Mouse (Mus musculus) liver, embryonic 15.5 days (tissue): ENCODE measurements at regions not wholly inside any gene's neighbourhood (a gene's known extent, or its start where the extent isn't known, plus 50 kb on each side); places are given as distances from the start of the nearest gene placed in this dataset.

Experiments
- ATAC-seq: fragments of 200-750 bp; cut with Nextera tagmentation; 2 replicates; pipeline ENCODE4 v1.8.0; 2017; ENCODE audit warnings: moderate number of reproducible peaks, mild to moderate bottlenecking, moderate library complexity; ENCODE audit not compliant: insufficient read depth
- H3K27ac ChIP-seq: fragments of 300-500 bp; sonication (generic); replicated peaks from 2 replicates; pipeline ENCODE4 v1.5.1; 2015; ENCODE audit warnings: mild to moderate bottlenecking, inconsistent platforms
- H3K27me3 ChIP-seq: fragments of 300-500 bp; sonication (generic); 2 replicates; pipeline ENCODE4 v1.6.1; 2015; ENCODE audit warnings: mild to moderate bottlenecking, inconsistent platforms
- H3K36me3 ChIP-seq: fragments of 300-500 bp; sonication (generic); replicated peaks from 2 replicates; pipeline ENCODE4 v1.6.1; 2015; ENCODE audit warnings: moderate library complexity, mild to moderate bottlenecking, inconsistent platforms
- H3K4me1 ChIP-seq: fragments of 300-500 bp; sonication (generic); replicated peaks from 2 replicates; pipeline ENCODE4 v1.6.1; 2015; ENCODE audit warnings: inconsistent platforms
- H3K4me2 ChIP-seq: fragments of 300-500 bp; sonication (generic); 2 replicates; pipeline ENCODE4 v1.6.1; 2015; ENCODE audit warnings: moderate library complexity, mild to moderate bottlenecking, inconsistent platforms
- H3K4me3 ChIP-seq: fragments of 300-500 bp; sonication (generic); replicated peaks from 2 replicates; pipeline ENCODE4 v1.5.1; 2015; ENCODE audit warnings: mild to moderate bottlenecking, inconsistent platforms
- H3K9ac ChIP-seq: fragments of 300-500 bp; sonication (generic); 2 replicates; pipeline ENCODE4 v1.6.1; 2015; ENCODE audit warnings: moderate library complexity, mild to moderate bottlenecking, inconsistent platforms
- H3K9me3 ChIP-seq: fragments of 300-500 bp; sonication (generic); replicated peaks from 2 replicates; pipeline ENCODE4 v1.6.1; 2016; ENCODE audit warnings: inconsistent platforms
- WGBS: fragments of 180-500 bp; shearing (Covaris S2); methylation state at CpG from one replicate; pipeline ENCODE4 v1.1.7; 2015; ENCODE audit warnings: mixed read lengths; ENCODE audit not compliant: insufficient replicate concordance; 5-methylcytosine and 5-hydroxymethylcytosine counted together

GRCm38 (mm10) chr10:12170243-12170642, 698.9 kb downstream of the Utrn start:
- H3K9ac ChIP-seq: no peak overlapping the region
- H3K4me1 ChIP-seq: no peaks in the 10 kb centered on the region
- H3K36me3 ChIP-seq: no peaks in the 10 kb centered on the region
- no peak overlapping the region for H3K4me2 ChIP-seq
- H3K9me3 ChIP-seq: no peaks in the 10 kb centered on the region
- H3K27ac ChIP-seq: no peak overlapping the region
- H3K27me3 ChIP-seq: no peaks in the 10 kb centered on the region
- ATAC-seq: no peak
- 61% methylated on average over 3 of the region's 3 CpGs for WGBS
- H3K4me3 ChIP-seq: no peak overlapping the region

GRCm38 (mm10) chr10:12174200-12174818, 694.9 kb downstream of the Utrn start:
- H3K4me1 ChIP-seq: no peaks in the 10 kb centered on the region
- no peaks in the 10 kb centered on the region for H3K27me3 ChIP-seq
- no peak overlapping the region for H3K27ac ChIP-seq
- no peak overlapping the region for H3K9ac ChIP-seq
- no peak overlapping the region for H3K4me2 ChIP-seq
- no peaks in the 10 kb centered on the region for H3K36me3 ChIP-seq
- no peak overlapping the region for H3K4me3 ChIP-seq
- WGBS: 67% methylated on average over 14 of the region's 14 CpGs
- ATAC-seq: no peak
- no peaks in the 10 kb centered on the region for H3K9me3 ChIP-seq

GRCm38 (mm10) chr10:12175141-12175540, 694.0 kb downstream of the Utrn start:
- H3K27ac ChIP-seq: no peak overlapping the region
- no peak overlapping the region for H3K9ac ChIP-seq
- no peak overlapping the region for H3K4me3 ChIP-seq
- no peak for ATAC-seq
- no peaks in the 10 kb centered on the region for H3K27me3 ChIP-seq
- no peaks in the 10 kb centered on the region for H3K9me3 ChIP-seq
- 45% methylated on average over 3 of the region's 3 CpGs for WGBS
- H3K4me2 ChIP-seq: no peak overlapping the region
- no peaks in the 10 kb centered on the region for H3K4me1 ChIP-seq
- no peaks in the 10 kb centered on the region for H3K36me3 ChIP-seq

GRCm38 (mm10) chr10:12177482-12177881, 691.7 kb downstream of the Utrn start:
- ATAC-seq: no peak
- 57% methylated on average over 1 of the region's 1 CpGs for WGBS
- H3K36me3 ChIP-seq: no peaks in the 10 kb centered on the region
- no peak overlapping the region for H3K4me3 ChIP-seq
- H3K27ac ChIP-seq: no peak overlapping the region
- no peaks in the 10 kb centered on the region for H3K27me3 ChIP-seq
- no peak overlapping the region for H3K9ac ChIP-seq
- H3K9me3 ChIP-seq: no peaks in the 10 kb centered on the region
- H3K4me2 ChIP-seq: no peak overlapping the region
- no peaks in the 10 kb centered on the region for H3K4me1 ChIP-seq

- Histone ChIP-seq H3K4me1 (no peaks in the 10 kb centered on the region), H3K9me3 (no peaks in the 10 kb centered on the region), H3K4me2 (no peak overlapping the region), H3K27me3 (no peaks in the 10 kb centered on the region), H3K4me3 (no peak overlapping the region), H3K27ac (no peak overlapping the region), H3K36me3 (no peaks in the 10 kb centered on the region), H3K9ac (no peak overlapping the region)
- 73% methylated on average over 4 of the region's 4 CpGs for WGBS
- ATAC-seq: no peak
Measured at GRCm38 (mm10) chr10:12180965-12181364, 688.2 kb downstream of the Utrn start.

GRCm38 (mm10) chr10:12186918-12187639, 682.1 kb downstream of the Utrn start:
- H3K9ac ChIP-seq: no peak overlapping the region
- ATAC-seq: no peak
- no peak overlapping the region for H3K4me2 ChIP-seq
- H3K27me3 ChIP-seq: no peaks in the 10 kb centered on the region
- no peaks in the 10 kb centered on the region for H3K36me3 ChIP-seq
- H3K4me1 ChIP-seq: no peaks in the 10 kb centered on the region
- no peak overlapping the region for H3K27ac ChIP-seq
- 65% methylated on average over 13 of the region's 13 CpGs for WGBS
- no peak overlapping the region for H3K4me3 ChIP-seq
- H3K9me3 ChIP-seq: no peaks in the 10 kb centered on the region

- Histone ChIP-seq H3K4me3 (no peak overlapping the region), H3K27me3 (no peaks in the 10 kb centered on the region), H3K4me1 (no peaks in the 10 kb centered on the region), H3K9ac (no peak overlapping the region), H3K9me3 (no peaks in the 10 kb centered on the region), H3K36me3 (no peaks in the 10 kb centered on the region), H3K4me2 (no peak overlapping the region), H3K27ac (no peak overlapping the region)
- 65% methylated on average over 8 of the region's 8 CpGs for WGBS
- ATAC-seq: no peak
Measured at GRCm38 (mm10) chr10:12187669-12188342, 681.4 kb downstream of the Utrn start.

- H3K4me3 ChIP-seq: no peak overlapping the region
- no peaks in the 10 kb centered on the region for H3K27me3 ChIP-seq
- H3K9ac ChIP-seq: no peak overlapping the region
- no peak overlapping the region for H3K27ac ChIP-seq
- H3K4me1 ChIP-seq: no peaks in the 10 kb centered on the region
- ATAC-seq: no peak
- 61% methylated on average over 3 of the region's 3 CpGs for WGBS
- no peaks in the 10 kb centered on the region for H3K9me3 ChIP-seq
- H3K36me3 ChIP-seq: no peaks in the 10 kb centered on the region
- H3K4me2 ChIP-seq: no peak overlapping the region
Measured at GRCm38 (mm10) chr10:12190435-12190834, 678.7 kb downstream of the Utrn start.

- Histone ChIP-seq H3K36me3 (no peaks in the 10 kb centered on the region), H3K4me2 (no peak overlapping the region), H3K4me1 (no peaks in the 10 kb centered on the region), H3K27ac (no peak overlapping the region), H3K27me3 (no peaks in the 10 kb centered on the region), H3K4me3 (no peak overlapping the region), H3K9me3 (no peaks in the 10 kb centered on the region), H3K9ac (no peak overlapping the region)
- no peak for ATAC-seq
- WGBS: 61% methylated on average over 2 of the region's 2 CpGs
Measured at GRCm38 (mm10) chr10:12207301-12207700, 661.9 kb downstream of the Utrn start.

GRCm38 (mm10) chr10:12210181-12210580, 659.0 kb downstream of the Utrn start:
- Histone ChIP-seq H3K4me2 (no peak overlapping the region), H3K36me3 (no peaks in the 10 kb centered on the region), H3K9me3 (no peaks in the 10 kb centered on the region), H3K4me3 (no peak overlapping the region), H3K27me3 (no peaks in the 10 kb centered on the region), H3K4me1 (no peaks in the 10 kb centered on the region), H3K9ac (no peak overlapping the region), H3K27ac (no peak overlapping the region)
- 75% methylated on average over 2 of the region's 2 CpGs for WGBS
- no peak for ATAC-seq

GRCm38 (mm10) chr10:12218879-12219278, 650.3 kb downstream of the Utrn start:
- no peak overlapping the region for H3K4me3 ChIP-seq
- no peak overlapping the region for H3K27ac ChIP-seq
- no peaks in the 10 kb centered on the region for H3K36me3 ChIP-seq
- H3K4me1 ChIP-seq: no peaks in the 10 kb centered on the region
- ATAC-seq: no peak
- no peak overlapping the region for H3K9ac ChIP-seq
- no peak overlapping the region for H3K4me2 ChIP-seq
- no peaks in the 10 kb centered on the region for H3K27me3 ChIP-seq
- H3K9me3 ChIP-seq: no peaks in the 10 kb centered on the region
